Mouse (Mus musculus) mesoderm, embryonic 11.5 days (tissue): ENCODE measurements around the gene Vmn2r35.
"Not testable (repeated sequence)": the region's sequence is repeated elsewhere in the genome, so short reads cannot be mapped to it uniquely, and the experiment has no call there.

Experiments
- DNase-seq: peaks from one replicate; pipeline ENCODE4 v3.0.0-alpha.2; 2012; ENCODE audit warnings: low read depth, low spot score

The Vmn2r35 gene

GRCm38 (mm10) chr7:7819767-7820166, at the start of gene Vmn2r35:
Vmn2r35 (minus strand) TSS chr7:7819867.
- DNase-seq: not testable (repeated sequence)

- not testable (repeated sequence) for DNase-seq
Measured at GRCm38 (mm10) chr7:7794196-7794595, 25.5 kb downstream of the Vmn2r35 start.
